Mouse (Mus musculus) liver, embryonic 11.5 days (tissue): Measurements from ENCODE around the gene Gm19684. TPM values are rescaled to one million over a fixed set of nuclear protein-coding genes. Genes with fewer than 3 reads are reported as not detected.
A peak's percentile ranks its signal among the peaks of the same experiment; 100 is the strongest.
"Not testable (repeated sequence)": the region's sequence is repeated elsewhere in the genome, so short reads cannot be mapped to it uniquely, and the experiment has no call there.

Source experiments
- ATAC-seq: fragments of 200-750 bp; cut with Nextera tagmentation; replicated peaks from 2 replicates; pipeline ENCODE4 v1.8.0; 2017; ENCODE audit warnings: moderate number of reproducible peaks, mild to moderate bottlenecking, moderate TSS enrichment, moderate library complexity; ENCODE audit not compliant: low FRiP score
- DNase-seq: peaks from one replicate; pipeline ENCODE4 v3.0.0-alpha.2; 2017; ENCODE audit warnings: low spot score
- H3K27ac ChIP-seq: fragments of 300-500 bp; sonication (generic); 2 replicates; pipeline ENCODE4 v1.5.1; 2014; ENCODE audit warnings: mild to moderate bottlenecking, low read depth, low read length, control low read depth
- H3K27me3 ChIP-seq: fragments of 300-500 bp; sonication (generic); replicated peaks from 2 replicates; pipeline ENCODE4 v1.6.1; 2014; ENCODE audit warnings: low read length, mixed read lengths; ENCODE audit not compliant: control insufficient read depth, insufficient read depth
- H3K36me3 ChIP-seq: fragments of 300-500 bp; sonication (generic); 2 replicates; pipeline ENCODE4 v1.6.1; 2014; ENCODE audit warnings: mild to moderate bottlenecking, low read length, moderate library complexity, mixed read lengths; ENCODE audit not compliant: control insufficient read depth, insufficient read depth
- H3K4me1 ChIP-seq: fragments of 300-500 bp; sonication (generic); replicated peaks from 2 replicates; pipeline ENCODE4 v1.6.1; 2014; ENCODE audit warnings: low read length, mixed read lengths; ENCODE audit not compliant: control insufficient read depth, insufficient read depth
- H3K4me2 ChIP-seq: fragments of 300-500 bp; sonication (generic); 2 replicates; pipeline ENCODE4 v1.6.1; 2014; ENCODE audit warnings: mild to moderate bottlenecking, control low read depth, moderate library complexity
- H3K4me3 ChIP-seq: fragments of 300-500 bp; sonication (generic); 2 replicates; pipeline ENCODE4 v1.5.1; 2014; ENCODE audit warnings: low read depth, low read length, control low read depth
- H3K9ac ChIP-seq: fragments of 300-500 bp; sonication (generic); 2 replicates; pipeline ENCODE4 v1.6.1; 2014; ENCODE audit warnings: low read depth, low read length, control low read depth
- H3K9me3 ChIP-seq: fragments of 300-500 bp; sonication (generic); 2 replicates; pipeline ENCODE4 v1.6.1; 2016; ENCODE audit warnings: low read length, inconsistent platforms, mixed read lengths; ENCODE audit not compliant: control insufficient read depth
- WGBS: fragments of 180-500 bp; shearing (Covaris S2); extraction: QIAGEN DNeasy Blood & Tissue Kit; methylation state at CpG from one replicate; pipeline ENCODE4 v1.1.7; 2014; 5-methylcytosine and 5-hydroxymethylcytosine counted together
- polyA plus RNA-seq: library from polyadenylated mRNA; unstranded; fragments of >200 nt; fragmentation: Nextera tagmentation; extraction: Ambion mirVana; gene quantifications from 2 replicates; pipeline ENCODE4 v1.2.1, GENCODE M21; 2014

The Gm19684 gene
- polyA plus RNA-seq, 1 experiment from 2014 or later, result not detected

- no peak overlapping the region for H3K27ac ChIP-seq
- H3K4me2 ChIP-seq, result peak overlapping the region; percentile 55
- H3K27me3 ChIP-seq, result peaks cover 40% of the 10 kb centered on the region
- WGBS, result 3% methylated on average over 77 of the region's 78 CpGs
- H3K4me3 ChIP-seq, result peak overlapping the region; percentile 41
- H3K4me1 ChIP-seq, result 0 out of 2 replicates have a peak, but pooled peaks cover 3% of the 10 kb centered on the region
- no peak for ATAC-seq
- H3K36me3 ChIP-seq, result no peaks in the 10 kb centered on the region
- DNase-seq, result no peak
- no peak overlapping the region for H3K9ac ChIP-seq
- H3K9me3 ChIP-seq, result no peaks in the 10 kb centered on the region
Observed at GRCm38 (mm10) chr17:36145111-36145860, 23.8 kb downstream of the Gm19684 start.

- not testable (repeated sequence) for H3K27ac ChIP-seq, H3K36me3 ChIP-seq, H3K4me1 ChIP-seq, ATAC-seq, DNase-seq, H3K9ac ChIP-seq, H3K9me3 ChIP-seq
- peak overlapping the region; percentile 55 for H3K4me2 ChIP-seq
- peak overlapping the region; percentile 41 for H3K4me3 ChIP-seq
- WGBS, result 3% methylated on average over 12 of the region's 13 CpGs
- peaks cover 40% of the 10 kb centered on the region for H3K27me3 ChIP-seq
Observed at GRCm38 (mm10) chr17:36145861-36146156, 24.3 kb downstream of the Gm19684 start.

GRCm38 (mm10) chr17:36146937-36147336 lies 25.5 kb downstream of the Gm19684 start:
- not testable (repeated sequence) for H3K4me1 ChIP-seq, ATAC-seq, H3K4me3 ChIP-seq, DNase-seq, H3K9me3 ChIP-seq, H3K9ac ChIP-seq, H3K4me2 ChIP-seq, H3K27ac ChIP-seq, H3K36me3 ChIP-seq
- H3K27me3 ChIP-seq, result peaks cover 41% of the 10 kb centered on the region
- 59% methylated on average over 1 of the region's 1 CpGs for WGBS

- H3K9me3 ChIP-seq, H3K4me1 ChIP-seq, DNase-seq, H3K36me3 ChIP-seq, H3K27ac ChIP-seq, H3K4me2 ChIP-seq, H3K9ac ChIP-seq, H3K4me3 ChIP-seq, ATAC-seq: not testable (repeated sequence)
- H3K27me3 ChIP-seq, result peaks cover 43% of the 10 kb centered on the region
- WGBS, result 71% methylated on average over 5 of the region's 5 CpGs
Observed at GRCm38 (mm10) chr17:36148468-36148867, 27.0 kb downstream of the Gm19684 start.

- H3K9ac ChIP-seq, H3K9me3 ChIP-seq, H3K4me1 ChIP-seq, H3K27ac ChIP-seq, H3K4me2 ChIP-seq, H3K36me3 ChIP-seq, H3K4me3 ChIP-seq, ATAC-seq: not testable (repeated sequence)
- WGBS, result 41% methylated on average over 4 of the region's 4 CpGs
- peaks cover 37% of the 10 kb centered on the region for H3K27me3 ChIP-seq
- peak; percentile 14 for DNase-seq
Observed at GRCm38 (mm10) chr17:36151200-36151599, 29.7 kb downstream of the Gm19684 start.

GRCm38 (mm10) chr17:36154271-36155149 lies 33.0 kb downstream of the Gm19684 start:
- Histone ChIP-seq H3K36me3 (no peaks in the 10 kb centered on the region), H3K4me1 (no peaks in the 10 kb centered on the region), H3K4me2 (no peak overlapping the region), H3K4me3 (no peak overlapping the region), H3K27ac (no peak overlapping the region), H3K27me3 (peaks cover 46% of the 10 kb centered on the region), H3K9ac (no peak overlapping the region), H3K9me3 (no peaks in the 10 kb centered on the region)
- no peak for DNase-seq
- ATAC-seq, result no peak
- WGBS, result 17% methylated on average over 3 of the region's 3 CpGs

- ATAC-seq, H3K36me3 ChIP-seq, H3K9me3 ChIP-seq, H3K27ac ChIP-seq, H3K4me1 ChIP-seq, H3K9ac ChIP-seq: not testable (repeated sequence)
- Histone ChIP-seq H3K4me3 (peak overlapping the region; percentile 28; the same call in 1 of the 2 replicates), H3K4me2 (peak overlapping the region; percentile 43), H3K27me3 (peaks cover 62% of the 10 kb centered on the region)
- 1% methylated on average over 36 of the region's 36 CpGs for WGBS
- DNase-seq, result peak; percentile 36
Observed at GRCm38 (mm10) chr17:36157782-36158181, 36.3 kb downstream of the Gm19684 start.

- H3K27ac ChIP-seq, H3K9me3 ChIP-seq, H3K36me3 ChIP-seq, H3K4me3 ChIP-seq, ATAC-seq, H3K4me2 ChIP-seq, H3K9ac ChIP-seq, H3K4me1 ChIP-seq: not testable (repeated sequence)
- H3K27me3 ChIP-seq, result peaks cover 62% of the 10 kb centered on the region
- DNase-seq, result peak; percentile 26
- 12% methylated on average over 11 of the region's 11 CpGs for WGBS
Observed at GRCm38 (mm10) chr17:36158264-36158663, 36.8 kb downstream of the Gm19684 start.
